Mouse (Mus musculus): Measurements from ENCODE around the gene Cda. TPM values are rescaled to one million over a fixed set of nuclear protein-coding genes. Genes with fewer than 3 reads are reported as not detected.

Gene Cda
- polyA plus RNA-seq, 1 experiment from 2014 or later = 8.1 TPM

- Histone ChIP-seq H3K4me2 (ENCODE audit: low read length) (no peak overlapping the region), H3K36me3 (ENCODE audit: control insufficient read depth, insufficient read depth, low read length) (peaks cover 43% of the 10 kb centered on the region), H3K4me1 (ENCODE audit: control insufficient read depth, insufficient read depth, low read depth, low read length) (peaks cover 19% of the 10 kb centered on the region), H3K4me3 (ENCODE audit: low read length) (no peak overlapping the region), H3K9ac (ENCODE audit: low read depth, low read length) (no peak overlapping the region), H3K9me3 (ENCODE audit: control insufficient read depth, low read length) (no peaks in the 10 kb centered on the region), H3K27ac (ENCODE audit: low read depth, low read length) (no peak overlapping the region), H3K27me3 (replicated peaks; ENCODE audit: control insufficient read depth, insufficient read depth, low read length) (no peaks in the 10 kb centered on the region)
- WGBS = 95% methylated on average over 19 of the region's 19 CpGs
- ATAC-seq = no peak
Measured at GRCm38 (mm10) chr4:138310311-138310910, 57.4 kb downstream of the Cda start.

- Histone ChIP-seq H3K4me3 (ENCODE audit: low read length) (no peak overlapping the region), H3K9me3 (ENCODE audit: control insufficient read depth, low read length) (no peaks in the 10 kb centered on the region), H3K4me2 (ENCODE audit: low read length) (no peak overlapping the region), H3K9ac (ENCODE audit: low read depth, low read length) (no peak overlapping the region), H3K36me3 (ENCODE audit: control insufficient read depth, insufficient read depth, low read length) (peaks cover 26% of the 10 kb centered on the region), H3K27ac (ENCODE audit: low read depth, low read length) (no peak overlapping the region), H3K4me1 (ENCODE audit: control insufficient read depth, insufficient read depth, low read depth, low read length) (peaks cover 28% of the 10 kb centered on the region), H3K27me3 (replicated peaks; ENCODE audit: control insufficient read depth, insufficient read depth, low read length) (no peaks in the 10 kb centered on the region)
- ATAC-seq = no peak
- WGBS = 85% methylated on average over 12 of the region's 12 CpGs
Measured at GRCm38 (mm10) chr4:138307739-138308138, 60.1 kb downstream of the Cda start.

DNA sequence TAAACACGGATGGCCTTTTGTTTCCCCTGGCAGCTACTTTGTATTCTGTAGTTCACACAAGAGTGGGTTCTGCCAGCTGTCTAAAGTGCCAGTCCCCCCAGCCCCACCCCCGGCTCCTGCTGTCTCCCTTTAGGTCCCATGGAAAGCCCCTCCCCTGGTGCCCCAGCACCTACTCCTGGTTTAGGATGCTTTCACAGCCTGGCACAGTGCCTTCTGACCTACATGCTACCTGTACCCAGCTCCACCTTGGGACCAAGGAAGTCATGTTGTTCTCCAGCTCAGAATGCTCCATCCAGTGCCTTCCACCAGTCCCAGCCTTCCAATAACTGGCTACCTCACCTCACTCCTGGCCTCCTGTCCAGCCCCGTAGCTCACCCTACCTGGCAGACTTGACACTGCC, 60.8 kb downstream of the Cda start:
- H3K9ac ChIP-seq (ENCODE audit: low read depth, low read length) = no peak overlapping the region
- ATAC-seq = no peak
- H3K4me2 ChIP-seq (ENCODE audit: low read length) = no peak overlapping the region
- peaks cover 22% of the 10 kb centered on the region for H3K36me3 ChIP-seq (ENCODE audit: control insufficient read depth, insufficient read depth, low read length)
- no peaks in the 10 kb centered on the region for H3K27me3 ChIP-seq (replicated peaks; ENCODE audit: control insufficient read depth, insufficient read depth, low read length)
- whole genome bisulfite sequencing = 80% methylated on average over 3 of the region's 3 CpGs
- no peak overlapping the region for H3K4me3 ChIP-seq (ENCODE audit: low read length)
- no peak overlapping the region for H3K27ac ChIP-seq (ENCODE audit: low read depth, low read length)
- peaks cover 28% of the 10 kb centered on the region for H3K4me1 ChIP-seq (ENCODE audit: control insufficient read depth, insufficient read depth, low read depth, low read length)
- H3K9me3 ChIP-seq (ENCODE audit: control insufficient read depth, low read length) = no peaks in the 10 kb centered on the region

DNA sequence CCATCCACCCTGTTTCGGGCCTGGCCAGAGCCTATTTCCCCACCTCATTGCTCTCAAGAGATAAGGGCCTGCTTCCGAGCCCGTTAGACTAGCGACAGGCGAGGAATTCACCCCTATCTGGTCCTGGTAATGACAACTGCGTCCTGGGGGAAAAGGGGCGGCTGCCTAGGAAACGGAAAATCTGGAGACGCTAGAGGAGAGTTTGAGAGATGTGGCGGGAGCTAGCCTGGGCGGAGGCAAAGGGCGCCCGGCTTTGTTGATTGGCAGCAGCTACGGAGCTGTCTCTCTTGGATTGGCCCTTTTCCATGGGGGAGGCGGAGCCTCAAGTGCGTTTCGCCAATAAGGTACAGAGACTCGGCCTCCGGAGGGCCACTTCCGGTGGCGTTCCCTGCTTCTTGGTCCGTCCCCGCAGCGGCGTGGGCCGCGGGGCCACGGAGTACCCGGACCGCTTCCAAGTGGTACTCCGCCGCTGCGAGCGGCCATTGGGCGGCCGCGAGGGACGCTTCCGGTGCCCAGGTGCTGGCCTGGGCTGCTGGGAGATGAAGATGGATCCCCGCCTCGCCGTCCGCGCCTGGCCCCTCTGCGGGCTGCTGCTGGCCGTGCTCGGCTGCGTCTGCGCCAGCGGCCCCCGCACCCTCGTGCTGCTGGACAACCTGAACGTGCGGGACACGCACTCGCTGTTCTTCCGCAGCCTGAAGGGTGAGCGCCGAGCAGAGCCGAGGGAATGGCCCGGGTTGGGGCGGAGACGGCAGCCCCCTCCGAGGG, 63.3 kb downstream of the Cda start, which contains the start of gene Ddost:
Ddost (plus strand) TSS at position 391 of the 765 bp plus-strand sequence.
- Histone ChIP-seq H3K4me1 (ENCODE audit: control insufficient read depth, insufficient read depth, low read depth, low read length) (peaks cover 28% of the 10 kb centered on the region), H3K36me3 (ENCODE audit: control insufficient read depth, insufficient read depth, low read length) (0 out of 2 replicates have a peak, but pooled peaks cover 4% of the 10 kb centered on the region), H3K4me2 (ENCODE audit: low read length) (peak within 1 kb of the TSS; percentile 84), H3K4me3 (ENCODE audit: low read length) (peak within 1 kb of the TSS; percentile 95), H3K27ac (ENCODE audit: low read depth, low read length) (peak within 1 kb of the TSS; percentile 84), H3K9me3 (ENCODE audit: control insufficient read depth, low read length) (no peaks in the 10 kb centered on the region), H3K9ac (ENCODE audit: low read depth, low read length) (peak within 1 kb of the TSS; percentile 94), H3K27me3 (replicated peaks; ENCODE audit: control insufficient read depth, insufficient read depth, low read length) (no peaks in the 10 kb centered on the region)
- ATAC-seq = peak; percentile 99
- WGBS = under 1% methylated on average over 60 of the region's 64 CpGs

- WGBS = 18% methylated on average over 18 of the region's 18 CpGs
- H3K4me3 ChIP-seq (ENCODE audit: low read length) = peak overlapping the region; percentile 95
- no peaks in the 10 kb centered on the region for H3K9me3 ChIP-seq (ENCODE audit: control insufficient read depth, low read length)
- peaks cover 28% of the 10 kb centered on the region for H3K4me1 ChIP-seq (ENCODE audit: control insufficient read depth, insufficient read depth, low read depth, low read length)
- no peak for ATAC-seq
- no peaks in the 10 kb centered on the region for H3K27me3 ChIP-seq (replicated peaks; ENCODE audit: control insufficient read depth, insufficient read depth, low read length)
- H3K4me2 ChIP-seq (ENCODE audit: low read length) = peak overlapping the region; percentile 80
- no peaks in the 10 kb centered on the region for H3K36me3 ChIP-seq (ENCODE audit: control insufficient read depth, insufficient read depth, low read length)
- H3K27ac ChIP-seq (ENCODE audit: low read depth, low read length) = peak overlapping the region; percentile 60
- H3K9ac ChIP-seq (ENCODE audit: low read depth, low read length) = peak overlapping the region; percentile 54
Measured at GRCm38 (mm10) chr4:138303742-138304141, 64.0 kb downstream of the Cda start.

GRCm38 (mm10) chr4:138303011-138303410, 64.8 kb downstream of the Cda start:
- Histone ChIP-seq H3K27me3 (replicated peaks; ENCODE audit: control insufficient read depth, insufficient read depth, low read length) (0 out of 2 replicates have a peak, but pooled peaks cover 1% of the 10 kb centered on the region), H3K4me1 (ENCODE audit: control insufficient read depth, insufficient read depth, low read depth, low read length) (peaks cover 28% of the 10 kb centered on the region), H3K36me3 (ENCODE audit: control insufficient read depth, insufficient read depth, low read length) (no peaks in the 10 kb centered on the region), H3K4me2 (ENCODE audit: low read length) (no peak overlapping the region), H3K4me3 (ENCODE audit: low read length) (no peak overlapping the region), H3K9me3 (ENCODE audit: control insufficient read depth, low read length) (no peaks in the 10 kb centered on the region), H3K27ac (ENCODE audit: low read depth, low read length) (no peak overlapping the region), H3K9ac (ENCODE audit: low read depth, low read length) (no peak overlapping the region)
- WGBS = 97% methylated on average over 3 of the region's 3 CpGs
- no peak for ATAC-seq

DNA sequence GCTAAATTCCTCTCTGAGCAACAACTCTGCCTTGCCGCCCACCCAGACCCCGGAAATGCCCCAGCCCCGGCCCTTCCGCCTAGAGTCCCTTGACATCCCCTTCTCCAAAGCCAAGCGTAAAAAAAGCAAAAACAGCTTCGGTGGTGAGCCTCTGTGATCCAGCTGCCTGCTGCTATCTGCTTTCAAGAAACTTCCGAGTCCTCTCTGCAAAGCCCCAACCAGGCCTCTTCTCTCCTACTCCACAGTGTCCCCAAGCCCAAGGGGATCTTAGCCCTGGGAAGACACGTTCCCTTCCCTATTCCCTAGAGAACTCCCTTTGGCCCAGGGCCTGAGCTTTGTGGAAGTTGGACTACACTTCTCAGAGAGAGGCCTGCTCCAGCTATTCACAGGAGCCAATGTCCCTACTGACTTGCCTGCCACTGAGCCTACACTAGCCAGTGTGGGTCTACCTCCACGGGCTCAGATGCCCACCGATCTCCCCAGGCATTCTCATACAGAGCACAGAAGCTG, 66.5 kb downstream of the Cda start:
- H3K4me2 ChIP-seq (ENCODE audit: low read length) = no peak overlapping the region
- ATAC-seq = no peak
- H3K4me3 ChIP-seq (ENCODE audit: low read length) = no peak overlapping the region
- H3K4me1 ChIP-seq (ENCODE audit: control insufficient read depth, insufficient read depth, low read depth, low read length) = peaks cover 18% of the 10 kb centered on the region
- H3K9ac ChIP-seq (ENCODE audit: low read depth, low read length) = no peak overlapping the region
- H3K27ac ChIP-seq (ENCODE audit: low read depth, low read length) = no peak overlapping the region
- 85% methylated on average over 10 of the region's 10 CpGs for WGBS
- no peaks in the 10 kb centered on the region for H3K9me3 ChIP-seq (ENCODE audit: control insufficient read depth, low read length)
- H3K36me3 ChIP-seq (ENCODE audit: control insufficient read depth, insufficient read depth, low read length) = no peaks in the 10 kb centered on the region
- 0 out of 2 replicates have a peak, but pooled peaks cover 2% of the 10 kb centered on the region for H3K27me3 ChIP-seq (replicated peaks; ENCODE audit: control insufficient read depth, insufficient read depth, low read length)

DNA sequence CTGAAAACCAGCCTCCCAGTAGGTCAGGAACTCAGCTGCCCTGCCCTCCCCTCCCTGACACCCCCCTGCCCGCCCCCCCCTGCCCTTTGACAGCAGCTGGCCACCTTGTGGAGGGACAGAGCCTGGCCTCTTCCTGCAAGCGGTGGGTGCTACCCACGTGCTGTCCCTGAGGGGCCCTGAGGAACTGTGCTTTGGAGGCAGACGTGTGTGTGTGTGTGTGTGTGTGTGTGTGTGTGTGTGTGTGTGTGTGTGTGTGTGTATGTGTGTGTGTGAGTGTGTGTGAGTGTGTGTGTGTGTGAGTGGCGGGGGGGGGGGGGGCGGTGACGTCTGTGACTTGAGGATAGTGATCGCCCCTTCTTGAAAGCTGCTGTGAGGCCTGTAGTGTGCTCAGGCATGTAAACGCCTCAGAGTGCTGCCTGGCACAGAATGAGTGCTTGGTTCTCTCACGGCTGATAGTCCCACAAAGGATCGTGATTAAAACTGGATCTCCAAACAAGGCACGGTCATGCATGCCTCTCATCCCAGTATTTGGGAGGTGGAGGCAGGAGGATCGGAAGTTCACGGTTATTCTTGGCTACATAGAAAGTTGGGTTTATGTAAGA, 73.7 kb downstream of the Cda start:
- Histone ChIP-seq H3K9me3 (ENCODE audit: control insufficient read depth, low read length) (no peaks in the 10 kb centered on the region), H3K4me2 (ENCODE audit: low read length) (peak overlapping the region; percentile 25; the same call in 1 of the 2 replicates), H3K4me1 (ENCODE audit: control insufficient read depth, insufficient read depth, low read depth, low read length) (peaks cover 5% of the 10 kb centered on the region), H3K36me3 (ENCODE audit: control insufficient read depth, insufficient read depth, low read length) (no peaks in the 10 kb centered on the region), H3K27me3 (replicated peaks; ENCODE audit: control insufficient read depth, insufficient read depth, low read length) (0 out of 2 replicates have a peak, but pooled peaks cover 2% of the 10 kb centered on the region), H3K27ac (ENCODE audit: low read depth, low read length) (peak overlapping the region; percentile 89), H3K4me3 (ENCODE audit: low read length) (no peak overlapping the region), H3K9ac (ENCODE audit: low read depth, low read length) (no peak overlapping the region; the same call in 1 of the 2 replicates)
- 58% methylated on average over 10 of the region's 14 CpGs for WGBS
- ATAC-seq = peak; percentile 59
